Mouse (Mus musculus) 3T3-L1 (cell line): Measurements from ENCODE around the gene Ppp1r14b.

Experiments used
- DNase-seq: peaks from one replicate; pipeline ENCODE4 v3.0.0-alpha.2; 2015; ENCODE audit warnings: low read depth, low spot score

Ppp1r14b gene

DNA sequence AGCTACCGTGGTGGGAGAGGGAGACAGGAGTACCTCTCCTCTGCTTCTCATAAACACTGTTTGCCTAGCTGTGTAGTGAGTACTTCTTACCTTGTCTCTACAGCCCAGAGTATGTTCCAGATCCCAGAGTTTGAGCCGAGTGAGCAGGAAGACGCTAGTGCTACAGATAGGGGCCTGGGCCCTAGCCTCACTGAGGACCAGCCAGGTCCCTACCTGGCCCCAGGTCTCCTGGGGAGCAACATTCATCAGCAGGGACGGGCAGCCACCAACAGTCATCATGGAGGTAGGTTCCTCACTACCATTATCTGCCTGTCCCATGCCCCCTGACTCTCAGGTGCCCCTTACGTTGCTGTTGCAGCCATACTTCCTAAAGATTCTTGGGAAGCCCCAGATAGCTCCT lies 32.0 kb upstream of the Ppp1r14b start:
- DNase-seq: no peak

DNA sequence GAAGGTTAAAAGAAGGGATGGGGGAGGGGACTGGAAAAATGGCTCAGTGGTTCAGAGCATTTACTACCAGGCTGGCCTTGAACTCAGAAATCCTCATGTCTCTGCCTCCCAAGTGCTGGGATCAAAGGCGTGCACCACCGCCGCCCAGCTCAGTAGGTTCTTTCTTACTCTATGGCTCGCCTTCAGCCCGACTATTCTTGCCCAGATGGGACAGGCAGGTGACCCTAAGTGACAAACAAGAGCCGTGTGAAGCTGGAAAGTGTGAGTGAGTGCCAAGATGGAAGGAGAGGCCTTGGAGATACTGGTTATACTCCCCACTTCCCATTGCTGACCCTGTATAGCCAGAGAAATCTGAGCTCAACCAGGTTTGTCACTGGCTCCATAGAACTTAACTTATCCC lies 31.1 kb upstream of the Ppp1r14b start:
- DNase-seq: no peak

DNA sequence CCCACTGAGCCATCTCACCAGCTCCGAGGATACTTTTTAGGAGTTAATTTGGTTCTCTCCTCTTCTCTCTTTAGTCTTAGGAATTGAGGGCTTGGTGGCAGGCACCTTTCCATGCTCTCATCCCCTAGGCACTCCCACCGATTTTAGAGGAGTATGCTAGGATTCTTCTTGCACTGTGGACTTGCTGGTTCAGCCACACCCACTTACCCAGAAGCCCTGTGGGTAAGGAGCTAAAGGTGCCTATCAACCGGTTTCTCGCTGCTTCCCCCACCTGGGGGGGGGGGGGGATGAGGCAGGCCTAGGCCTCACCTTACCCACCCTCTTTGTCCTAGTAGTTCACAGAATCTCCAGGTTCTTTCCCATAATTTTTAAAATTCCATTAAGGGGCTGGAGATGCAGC lies 27.0 kb upstream of the Ppp1r14b start:
- no peak for DNase-seq

DNA sequence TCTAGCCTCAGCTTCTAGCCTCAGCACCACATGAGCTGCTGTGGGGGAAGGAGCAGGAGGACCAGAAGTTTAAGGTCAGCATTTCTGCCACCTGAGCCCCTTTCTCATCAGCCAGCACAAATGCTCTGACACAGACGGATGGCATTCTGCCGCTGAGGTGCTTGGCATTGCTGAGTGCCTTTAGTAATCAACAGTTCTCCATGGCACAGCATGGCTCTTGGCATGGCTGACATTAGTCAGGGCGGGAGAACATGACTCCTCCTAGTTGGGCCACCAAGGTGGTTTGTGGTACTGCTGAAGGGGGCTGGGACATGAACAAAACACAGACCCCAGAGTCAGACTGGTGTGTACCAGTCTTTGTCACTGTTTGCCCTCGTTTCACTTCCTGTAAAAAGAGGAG lies 26.6 kb upstream of the Ppp1r14b start:
- DNase-seq: no peak

DNA sequence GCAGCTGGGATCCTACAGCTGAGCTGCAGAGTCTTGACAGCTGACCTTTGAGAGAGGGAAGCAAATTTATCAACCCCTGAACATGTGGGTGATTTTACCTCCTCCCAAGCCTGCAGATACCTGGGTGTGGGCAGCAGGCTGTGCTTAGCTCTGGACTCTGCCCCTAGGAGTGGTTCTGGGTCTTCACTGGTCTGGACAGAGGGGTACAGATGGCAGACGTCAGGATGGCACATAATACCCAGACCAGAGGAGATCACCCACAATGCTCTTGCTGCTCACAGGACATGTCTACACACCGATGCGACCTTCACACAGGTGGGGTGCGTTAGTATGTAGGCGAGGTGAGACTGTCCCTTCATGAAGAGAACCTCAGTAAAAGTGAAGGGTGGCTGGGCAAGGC lies 25.2 kb upstream of the Ppp1r14b start:
- peak; percentile 29 for DNase-seq

DNA sequence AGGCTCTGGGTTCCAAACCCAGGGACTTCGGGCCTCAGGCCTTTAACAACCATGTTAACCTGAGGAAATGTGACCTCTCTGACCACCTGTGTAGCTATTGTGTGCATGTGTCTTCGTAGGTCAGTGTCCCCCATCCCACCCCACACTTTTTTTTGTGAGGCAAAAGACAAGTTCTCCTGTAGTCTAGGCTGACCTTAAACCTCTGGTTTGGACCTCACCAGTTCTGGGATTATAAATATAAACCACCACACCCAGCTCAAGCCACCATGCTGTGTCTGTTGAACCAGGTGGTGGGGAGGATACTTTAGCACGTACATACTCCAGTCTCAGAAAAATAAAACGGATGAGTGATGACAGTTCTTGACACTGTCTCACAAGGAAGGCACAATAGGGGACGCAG lies 24.8 kb upstream of the Ppp1r14b start:
- no peak for DNase-seq

DNA sequence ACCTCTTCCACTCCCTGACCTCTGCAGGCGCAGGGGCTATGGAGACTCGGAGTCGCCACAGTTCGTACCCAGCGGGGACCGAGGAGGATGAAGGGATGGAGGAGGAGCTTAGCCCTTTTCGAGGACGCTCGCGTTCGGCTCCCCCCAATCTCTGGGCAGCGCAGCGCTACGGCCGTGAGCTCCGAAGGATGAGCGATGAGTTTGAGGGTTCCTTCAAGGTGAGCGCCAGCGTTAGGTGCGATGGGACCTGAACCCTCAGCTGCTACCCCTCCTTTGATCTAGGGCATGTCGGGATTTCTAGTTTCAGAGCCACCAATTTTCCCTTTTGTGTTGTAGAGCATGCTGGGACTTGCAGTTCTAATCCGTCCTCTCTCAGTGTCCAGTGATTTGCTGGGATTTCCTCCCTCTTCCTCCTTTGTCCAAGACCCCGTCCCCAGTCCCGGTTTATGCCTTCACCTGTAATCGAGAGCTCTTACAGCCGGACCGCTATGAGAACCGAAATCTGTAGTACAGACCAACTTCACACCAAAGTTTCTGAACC lies 24.1 kb upstream of the Ppp1r14b start:
- peak; percentile 75 for DNase-seq

DNA sequence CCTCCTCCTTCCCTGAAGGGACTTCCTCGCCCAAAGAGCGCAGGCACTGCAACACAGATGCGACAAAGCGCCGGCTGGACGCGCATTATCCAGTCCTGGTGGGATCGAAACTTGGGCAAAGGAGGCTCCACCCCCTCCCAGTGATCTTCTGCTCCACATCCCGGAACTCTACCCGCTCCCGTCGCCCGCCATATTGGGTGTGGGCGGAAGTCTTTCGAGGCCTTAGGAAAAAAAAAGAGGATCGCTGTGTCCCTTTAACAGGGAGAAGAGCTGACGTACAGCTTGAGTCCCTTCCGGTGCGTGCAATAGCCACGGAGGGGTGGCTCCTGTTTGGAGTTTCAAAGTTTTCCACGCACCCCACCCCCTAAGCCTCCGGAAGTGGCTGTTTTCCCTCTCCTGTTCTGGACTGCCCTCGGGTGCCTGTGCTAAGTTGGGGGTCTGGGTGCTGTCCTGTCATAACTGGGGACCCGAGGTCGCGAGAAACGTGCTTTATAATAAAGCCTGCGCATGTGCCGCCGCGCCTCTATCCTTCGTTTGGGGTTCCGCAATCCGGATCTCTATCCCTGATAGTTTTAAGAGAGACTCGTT lies 23.3 kb upstream of the Ppp1r14b start:
- peak; percentile 99 for DNase-seq

DNA sequence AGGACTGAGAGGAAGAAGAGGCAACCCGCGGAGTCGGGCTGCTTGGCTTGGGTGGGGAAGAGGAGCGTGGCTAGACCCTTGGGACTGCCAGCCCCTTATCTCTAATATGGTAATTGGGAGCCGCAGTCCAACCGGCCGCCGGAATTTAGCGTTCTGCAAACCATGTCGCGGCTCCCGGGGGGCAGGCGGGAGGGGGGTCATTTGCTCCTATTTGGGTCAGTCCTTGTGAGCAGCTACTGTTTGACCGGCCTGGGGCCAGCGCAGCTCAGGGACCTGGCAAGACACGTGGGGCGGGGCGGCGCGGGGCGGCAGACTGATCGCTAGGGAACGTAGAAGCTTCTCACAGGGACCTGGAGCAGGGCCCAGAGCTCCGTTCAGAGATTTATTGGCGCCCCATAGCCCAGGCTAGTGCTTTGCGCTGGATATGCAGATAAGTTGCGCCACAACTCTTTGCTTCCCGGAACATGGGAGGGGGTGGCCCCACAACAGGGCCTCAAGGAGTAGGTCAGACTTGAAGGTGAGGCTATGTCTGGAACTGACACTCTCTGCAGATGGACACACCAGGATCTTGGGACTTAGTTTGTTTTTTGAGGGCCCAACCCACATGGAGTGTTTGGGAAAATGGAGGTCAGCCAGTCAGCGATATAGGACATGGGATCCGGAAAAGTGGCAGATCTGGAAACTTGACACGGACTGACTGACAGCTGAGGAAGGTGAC lies 22.6 kb upstream of the Ppp1r14b start:
- peak; percentile 89 for DNase-seq

DNA sequence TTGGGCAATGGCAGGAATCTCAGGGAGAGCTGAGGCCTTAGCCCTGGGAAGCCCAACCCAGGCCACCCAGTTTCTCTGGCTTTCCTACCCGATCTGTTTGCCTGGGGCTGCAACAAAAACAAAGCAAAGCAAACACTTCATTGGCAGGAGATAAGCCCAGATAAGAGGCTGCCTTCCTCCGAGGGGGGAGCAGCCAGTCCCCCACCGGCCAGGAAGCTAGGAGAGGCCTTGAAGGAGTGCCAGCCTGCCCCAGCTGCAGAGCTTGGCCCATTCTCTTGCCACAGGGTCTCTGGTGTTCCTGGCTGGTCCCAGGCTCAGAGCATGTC lies 22.1 kb upstream of the Ppp1r14b start:
- DNase-seq: no peak

DNA sequence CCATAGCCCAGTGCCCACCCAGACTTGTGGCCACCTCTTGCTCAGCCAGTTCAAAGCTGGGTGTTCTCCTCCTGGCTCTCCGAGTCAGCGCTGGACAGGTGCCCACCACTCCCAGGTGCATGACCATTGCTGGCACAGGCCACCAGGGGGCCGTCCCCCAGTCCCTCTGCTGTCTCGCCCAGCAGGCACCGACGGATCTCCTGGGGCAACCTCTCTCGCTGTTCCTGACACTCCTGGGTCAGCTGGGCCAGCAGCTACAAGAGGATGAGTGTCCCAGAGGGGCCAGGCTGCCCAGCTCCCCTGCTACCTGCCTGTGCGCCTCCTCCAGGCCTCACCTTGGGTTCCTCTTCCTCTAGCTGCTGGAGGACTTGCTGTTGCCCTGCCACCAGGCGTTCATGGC lies 20.7 kb upstream of the Ppp1r14b start:
- peak; percentile 63 for DNase-seq

DNA sequence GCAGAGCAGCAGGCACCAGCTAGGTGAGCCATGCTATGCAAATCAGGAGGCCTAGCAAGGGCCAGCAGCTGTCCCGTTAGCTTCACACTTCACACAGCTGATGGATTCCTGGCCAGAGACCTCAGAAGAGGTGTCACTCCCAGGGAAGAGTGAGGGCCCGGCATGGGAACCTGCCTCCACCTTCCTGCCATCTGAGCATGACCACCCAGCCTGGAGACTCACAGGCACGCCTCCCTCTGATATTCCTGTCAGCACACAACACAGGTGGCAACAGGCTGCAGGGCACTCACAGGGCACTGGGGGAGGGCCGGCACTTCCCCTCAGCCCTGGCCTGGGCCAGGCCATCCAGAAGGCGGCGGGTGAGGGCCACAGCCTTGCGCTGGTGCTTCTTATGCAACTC lies 19.3 kb upstream of the Ppp1r14b start:
- DNase-seq: no peak

DNA sequence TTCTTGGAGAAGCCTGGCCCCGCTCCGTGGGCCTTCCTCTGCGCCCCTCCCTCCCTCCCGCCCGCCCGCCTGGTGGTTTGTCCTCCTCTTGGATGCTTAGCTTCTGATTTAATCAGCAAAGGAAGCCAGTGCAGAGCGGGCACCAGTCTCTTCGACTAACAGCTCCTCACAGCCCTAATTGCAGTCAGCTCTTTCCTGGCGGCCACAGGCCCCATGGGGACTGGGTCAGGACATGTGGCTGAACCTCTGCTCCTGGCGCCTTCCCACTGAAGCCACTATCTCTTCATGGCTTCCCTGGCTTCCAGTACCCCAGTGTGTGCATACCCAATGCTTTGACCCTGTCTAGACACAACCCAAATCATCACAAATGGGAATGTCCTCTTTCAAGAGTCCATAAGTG lies 18.3 kb upstream of the Ppp1r14b start:
- no peak for DNase-seq

DNA sequence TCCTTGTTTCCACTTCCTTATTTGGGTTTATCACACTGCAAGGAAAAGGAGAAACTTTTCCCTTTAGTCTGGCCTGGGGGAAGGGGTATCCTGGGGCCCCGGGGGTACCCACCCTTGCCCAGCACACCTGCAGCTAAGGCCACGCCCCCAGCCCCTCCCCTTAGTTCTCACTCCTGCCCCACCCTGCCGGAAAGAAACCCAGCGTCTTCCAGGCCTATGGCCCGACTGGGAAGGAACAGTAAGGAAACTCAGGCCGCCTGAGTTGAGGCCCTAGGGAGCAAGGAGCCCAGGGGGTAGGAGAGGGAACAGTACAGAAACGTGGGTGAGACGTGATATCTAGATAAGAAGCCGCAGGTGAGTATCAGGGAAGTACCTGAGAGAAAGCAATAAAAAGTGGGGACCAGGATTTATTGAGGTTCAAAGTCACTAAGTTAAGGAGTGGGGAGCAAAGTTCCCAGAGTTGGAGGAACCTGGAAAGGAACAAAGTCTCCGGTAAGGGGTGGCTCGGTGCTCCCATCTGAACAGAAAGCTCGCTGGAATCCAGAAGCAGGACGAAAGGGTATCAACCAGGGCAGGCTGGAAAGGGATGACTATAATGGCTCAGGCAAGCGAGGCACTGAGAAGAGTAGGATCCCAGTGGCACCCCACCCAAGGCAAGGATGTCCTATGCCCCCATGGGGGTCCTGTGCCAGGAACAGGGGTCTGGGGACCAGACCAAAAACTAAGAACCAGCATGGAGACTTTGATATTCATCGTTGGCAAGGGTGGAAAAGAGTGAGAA lies 6.1 kb upstream of the Ppp1r14b start:
- peak; percentile 60 for DNase-seq

DNA sequence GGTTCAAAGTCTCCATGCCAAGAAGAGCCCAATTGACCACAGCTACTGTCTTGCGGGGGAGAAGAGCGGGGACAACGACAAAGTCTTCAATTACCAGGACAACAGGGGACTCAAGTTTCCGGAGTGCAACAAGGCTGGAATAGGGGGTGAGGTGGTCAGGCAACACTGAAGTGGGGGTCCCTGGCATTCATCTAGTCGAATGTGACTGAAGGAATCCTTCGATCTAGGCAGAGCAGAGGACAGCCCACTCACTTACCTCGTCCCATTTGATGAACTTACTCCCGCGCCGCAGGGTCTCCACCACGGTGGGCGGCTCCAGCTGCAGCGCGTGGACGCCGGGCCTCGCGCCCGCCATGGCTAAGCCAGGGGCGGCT lies 5.5 kb upstream of the Ppp1r14b start:
- DNase-seq: peak; percentile 32

DNA sequence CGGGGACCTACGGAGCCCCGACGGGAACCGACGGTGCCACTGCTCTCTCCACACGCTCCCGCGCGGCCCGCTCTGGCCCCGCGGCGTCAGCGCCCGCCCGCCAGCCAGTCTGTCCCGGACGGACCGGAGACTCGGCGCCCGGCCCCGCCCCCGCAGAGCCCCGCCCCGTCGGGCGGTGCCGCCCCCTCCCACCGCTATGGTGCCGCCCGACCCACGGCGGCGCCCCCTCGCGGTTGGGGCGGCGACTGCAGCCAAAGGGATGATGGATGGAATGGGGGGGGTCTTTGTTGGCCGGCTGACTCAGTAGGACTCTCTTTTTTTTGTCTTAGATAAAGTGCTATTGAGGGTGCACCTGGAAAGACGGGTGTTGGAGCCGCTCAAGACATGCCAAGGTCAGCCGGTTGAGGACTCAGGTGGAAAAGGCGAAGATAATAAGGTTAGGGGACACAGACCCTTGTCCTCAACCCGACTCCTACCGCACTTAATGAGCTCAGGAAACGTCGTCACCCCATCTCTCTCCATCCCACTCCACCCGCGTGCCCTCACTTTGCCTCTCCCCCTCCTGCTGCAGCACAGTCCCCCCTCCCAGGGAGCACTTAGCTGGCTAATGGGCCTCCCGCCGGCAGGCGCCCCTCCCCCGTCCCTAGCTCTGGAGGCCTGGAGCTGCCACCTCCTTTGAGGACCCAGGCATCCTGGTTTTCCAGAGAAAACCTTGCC lies 4.9 kb upstream of the Ppp1r14b start:
- peak; percentile 67 for DNase-seq

DNA sequence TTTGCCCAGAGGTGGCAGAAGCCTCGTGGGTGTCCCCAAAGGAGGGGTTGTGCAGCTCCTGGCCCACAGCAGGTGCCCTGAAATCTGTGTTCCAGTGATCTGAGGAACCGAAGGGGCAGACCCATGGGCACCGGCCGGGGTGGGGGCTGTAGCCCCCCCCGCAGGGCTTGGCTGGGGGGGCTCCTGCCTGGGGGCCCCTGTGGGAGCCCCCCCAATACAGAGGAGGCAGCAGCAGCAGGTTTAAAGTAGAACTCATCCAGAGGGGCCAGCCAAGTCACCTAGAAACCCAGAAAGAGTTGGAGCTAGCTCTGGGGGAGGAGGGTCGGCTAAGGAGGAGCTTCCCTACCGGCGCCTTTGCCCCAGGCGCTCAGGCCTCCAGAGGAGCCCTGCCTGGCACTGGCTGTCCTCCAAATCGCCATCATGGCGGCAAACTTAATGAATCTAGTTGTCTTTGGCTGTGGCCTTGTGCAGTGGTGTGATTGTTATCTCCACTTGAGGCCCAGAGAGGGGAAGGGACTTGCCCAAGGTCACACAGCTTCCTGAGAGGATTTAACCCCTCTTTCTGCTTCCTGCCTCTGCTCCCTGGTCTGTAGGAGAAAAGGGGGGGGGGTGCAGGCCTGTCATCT lies 4.2 kb upstream of the Ppp1r14b start:
- peak; percentile 43 for DNase-seq

DNA sequence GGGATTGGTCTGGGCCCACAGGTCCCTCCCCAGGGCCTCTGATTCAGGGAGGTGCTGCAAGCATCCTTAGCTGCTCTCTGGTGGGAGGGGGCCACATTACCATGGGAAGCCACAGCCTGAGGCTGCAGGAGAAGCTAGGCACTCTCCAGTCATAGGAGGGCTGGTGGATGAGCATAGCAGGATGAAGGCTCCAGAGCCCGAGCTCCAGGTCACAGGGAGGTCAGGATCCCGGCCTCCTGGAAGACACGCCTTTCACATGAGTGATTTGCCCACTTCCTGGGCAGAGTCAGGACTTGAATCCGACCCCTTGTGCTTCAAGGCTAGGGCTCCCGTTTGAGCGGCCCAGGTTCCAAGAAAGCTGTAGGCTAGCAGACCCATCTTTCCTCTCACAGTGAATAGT lies 3.1 kb upstream of the Ppp1r14b start:
- DNase-seq: peak; percentile 25

DNA sequence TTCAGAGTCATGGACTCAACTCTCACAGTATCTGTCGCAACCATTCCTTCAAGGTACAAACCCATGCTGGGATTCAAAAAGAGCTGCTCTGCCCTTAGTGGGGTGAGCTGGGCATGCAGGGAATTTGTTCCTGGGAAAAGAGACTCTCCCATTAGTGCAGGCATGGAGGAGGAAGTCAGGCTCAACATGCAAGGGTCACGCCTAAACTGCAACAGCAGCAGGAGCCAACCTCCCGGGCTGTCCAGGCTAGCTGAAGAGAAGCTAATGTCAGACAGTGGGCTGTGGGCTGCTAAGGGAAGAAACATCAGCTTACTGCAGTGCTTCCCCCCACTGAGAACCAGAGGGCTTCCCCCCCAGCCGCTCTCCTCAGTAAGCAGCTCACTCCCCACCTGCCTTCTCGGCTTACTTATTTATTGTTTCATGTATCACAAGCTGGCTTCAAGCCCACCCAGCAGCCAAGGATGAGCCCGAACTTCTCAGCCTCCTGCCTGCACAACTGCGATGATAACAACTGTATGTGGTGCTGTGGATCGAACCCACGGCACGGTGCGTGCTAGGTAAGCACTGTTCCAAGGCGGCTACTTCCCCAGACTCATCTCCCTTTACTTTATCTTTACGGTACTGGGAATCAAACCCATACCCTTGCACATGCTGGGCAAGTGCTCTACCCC lies 2.4 kb upstream of the Ppp1r14b start:
- no peak for DNase-seq

DNA sequence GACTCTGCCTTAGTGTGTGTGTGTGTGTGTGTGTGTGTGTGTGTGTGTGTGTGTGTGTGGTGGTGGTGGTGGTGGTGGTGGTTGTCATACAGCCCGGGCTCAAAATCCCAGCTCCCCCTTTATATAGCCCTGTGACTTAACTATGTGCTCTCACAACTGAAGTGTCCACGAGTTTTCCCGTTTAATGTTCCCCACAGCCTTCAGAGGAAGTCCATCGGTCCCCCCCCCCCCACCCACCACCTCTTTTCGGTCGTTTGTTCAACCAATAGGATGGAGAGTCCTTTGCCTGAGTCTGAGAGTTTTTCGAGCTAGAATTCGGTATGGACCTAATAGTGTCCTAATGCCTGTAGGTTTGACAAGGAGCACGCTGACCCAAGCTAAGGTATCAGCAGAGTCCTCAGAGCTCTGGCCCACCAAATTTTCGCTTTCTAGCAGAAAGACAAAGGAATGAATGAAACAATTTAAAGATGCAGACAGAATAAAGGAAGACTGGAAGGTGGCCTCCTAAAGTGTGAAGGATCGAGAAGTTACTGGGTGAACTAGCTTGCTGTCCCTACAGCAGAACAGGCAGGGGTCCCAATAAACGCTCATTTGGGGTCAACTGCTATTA lies 1.1 kb upstream of the Ppp1r14b start:
- no peak for DNase-seq
